Mouse (Mus musculus) forebrain, embryonic 12.5 days (tissue): Measurements from ENCODE around the gene Meis2. TPM values are rescaled to one million over a fixed set of nuclear protein-coding genes. Genes with fewer than 3 reads are reported as not detected.

Source experiments
- ATAC-seq: fragments of 200-750 bp; cut with Nextera tagmentation; 2 replicates; pipeline ENCODE4 v1.8.0; 2017; ENCODE audit warnings: moderate TSS enrichment; ENCODE audit not compliant: low FRiP score
- H3K27ac ChIP-seq: fragments of 300-500 bp; sonication (generic); 2 replicates; pipeline ENCODE4 v1.5.1; 2016; ENCODE audit warnings: mild to moderate bottlenecking
- H3K27me3 ChIP-seq: fragments of 300-500 bp; sonication (generic); 2 replicates; pipeline ENCODE4 v1.6.1; 2016; ENCODE audit warnings: mild to moderate bottlenecking
- H3K36me3 ChIP-seq: fragments of 300-500 bp; sonication (generic); replicated peaks from 2 replicates; pipeline ENCODE4 v1.6.1; 2016; ENCODE audit warnings: mild to moderate bottlenecking
- H3K4me1 ChIP-seq: fragments of 300-500 bp; sonication (generic); 2 replicates; pipeline ENCODE4 v1.6.1; 2016
- H3K4me2 ChIP-seq: fragments of 300-500 bp; sonication (generic); 2 replicates; pipeline ENCODE4 v1.6.1; 2016; ENCODE audit warnings: mild to moderate bottlenecking, moderate library complexity
- H3K4me3 ChIP-seq: fragments of 300-500 bp; sonication (generic); replicated peaks from 2 replicates; pipeline ENCODE4 v1.5.1; 2016; ENCODE audit warnings: mild to moderate bottlenecking
- H3K9ac ChIP-seq: fragments of 300-500 bp; sonication (generic); 2 replicates; pipeline ENCODE4 v1.6.1; 2016; ENCODE audit warnings: mild to moderate bottlenecking
- H3K9me3 ChIP-seq: fragments of 300-500 bp; sonication (generic); 2 replicates; pipeline ENCODE4 v1.6.1; 2016
- WGBS: fragments of 180-500 bp; shearing (Covaris S2); methylation state at CpG from one replicate; pipeline ENCODE4 v1.1.7; 2016; 5-methylcytosine and 5-hydroxymethylcytosine counted together
- polyA plus RNA-seq: library from polyadenylated mRNA; unstranded; fragments of >200 nt; fragmentation: Nextera tagmentation; extraction: Ambion mirVana; gene quantifications from 2 replicates; pipeline ENCODE4 v1.2.1, GENCODE M21; 2016

The Meis2 gene
- polyA plus RNA-seq, 1 experiment from 2014 or later = 104 TPM

- 59% methylated on average over 9 of the region's 9 CpGs for WGBS
- H3K27ac ChIP-seq = 0 out of 2 replicates have a peak overlapping the region, but pooled peaks have one; percentile 21
- H3K36me3 ChIP-seq = peaks cover 13% of the 10 kb centered on the region; the same call in 1 of the 2 replicates
- H3K9ac ChIP-seq = peak overlapping the region; percentile 97
- peak overlapping the region; percentile 77 for H3K4me3 ChIP-seq
- ATAC-seq = no peak
- H3K4me2 ChIP-seq = peak overlapping the region; percentile 69
- peaks cover 79% of the 10 kb centered on the region for H3K4me1 ChIP-seq
- no peaks in the 10 kb centered on the region for H3K9me3 ChIP-seq
- H3K27me3 ChIP-seq = peaks cover 14% of the 10 kb centered on the region
Measured at GRCm38 (mm10) chr2:116058511-116058910, 7.1 kb downstream of the Meis2 start.

- no peaks in the 10 kb centered on the region for H3K9me3 ChIP-seq
- peaks cover 13% of the 10 kb centered on the region; the same call in 1 of the 2 replicates for H3K36me3 ChIP-seq
- peak overlapping the region; percentile 69 for H3K4me2 ChIP-seq
- H3K9ac ChIP-seq = peak overlapping the region; percentile 97; the same call in 1 of the 2 replicates
- peak overlapping the region; percentile 77 for H3K4me3 ChIP-seq
- no peak for ATAC-seq
- 0 out of 2 replicates have a peak overlapping the region, but pooled peaks have one; percentile 50 for H3K27ac ChIP-seq
- 71% methylated on average over 7 of the region's 7 CpGs for WGBS
- H3K4me1 ChIP-seq = peaks cover 78% of the 10 kb centered on the region
- H3K27me3 ChIP-seq = peaks cover 14% of the 10 kb centered on the region
Measured at GRCm38 (mm10) chr2:116056826-116057225, 8.8 kb downstream of the Meis2 start.

- peak overlapping the region; percentile 36; the same call in 1 of the 2 replicates for H3K9ac ChIP-seq
- H3K4me2 ChIP-seq = peak overlapping the region; percentile 69
- peak overlapping the region; percentile 77 for H3K4me3 ChIP-seq
- no peak; the same call in 1 of the 2 replicates for ATAC-seq
- no peaks in the 10 kb centered on the region for H3K9me3 ChIP-seq
- 41% methylated on average over 13 of the region's 13 CpGs for WGBS
- peaks cover 73% of the 10 kb centered on the region for H3K4me1 ChIP-seq
- 0 out of 2 replicates have a peak overlapping the region, but pooled peaks have one; percentile 36 for H3K27ac ChIP-seq
- H3K27me3 ChIP-seq = peaks cover 14% of the 10 kb centered on the region
- peaks cover 10% of the 10 kb centered on the region; the same call in 1 of the 2 replicates for H3K36me3 ChIP-seq
Measured at GRCm38 (mm10) chr2:116055686-116056620, 9.7 kb downstream of the Meis2 start.

GRCm38 (mm10) chr2:116053931-116054330 is 11.7 kb downstream of the Meis2 start:
- no peaks in the 10 kb centered on the region for H3K9me3 ChIP-seq
- peak overlapping the region; percentile 27 for H3K4me2 ChIP-seq
- ATAC-seq = no peak
- peaks cover 6% of the 10 kb centered on the region for H3K36me3 ChIP-seq
- H3K4me3 ChIP-seq = peak overlapping the region; percentile 4; the same call in 1 of the 2 replicates
- H3K27ac ChIP-seq = no peak overlapping the region
- H3K4me1 ChIP-seq = peaks cover 53% of the 10 kb centered on the region
- 64% methylated on average over 5 of the region's 5 CpGs for WGBS
- no peak overlapping the region for H3K9ac ChIP-seq
- H3K27me3 ChIP-seq = peaks cover 9% of the 10 kb centered on the region

DNA sequence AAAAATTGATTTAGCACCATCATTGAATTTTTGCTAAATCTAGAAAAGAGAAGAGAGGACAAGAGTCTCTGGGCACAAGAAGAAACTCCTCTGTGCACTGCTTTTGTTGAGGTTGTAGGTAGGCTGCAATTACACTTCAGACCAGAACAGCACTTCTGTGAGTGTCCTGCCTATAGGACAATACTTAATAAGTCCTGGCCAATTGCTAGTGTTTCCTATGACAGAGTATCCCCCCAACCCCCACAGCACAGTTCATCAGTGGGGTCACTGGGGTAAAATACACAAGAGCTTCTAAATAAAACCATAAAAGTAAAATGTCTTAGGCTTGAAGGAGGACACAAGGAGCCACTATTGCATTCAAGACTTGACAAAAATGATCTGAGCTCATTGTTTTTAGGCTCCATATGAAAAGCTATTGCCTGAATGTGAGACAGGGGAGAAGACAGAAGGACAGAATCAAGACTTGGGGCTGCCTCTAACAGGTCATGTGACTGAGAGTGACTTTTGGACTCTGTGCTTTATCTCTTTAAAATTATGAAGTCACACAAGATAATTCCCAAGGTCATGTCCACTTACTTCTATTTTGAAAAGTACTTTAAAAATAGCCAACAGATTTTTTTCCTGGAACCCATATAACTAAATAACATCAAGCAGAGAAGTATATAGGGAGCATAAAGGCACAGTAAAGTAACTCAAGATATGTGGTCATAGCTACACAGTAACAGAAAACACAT is 12.8 kb downstream of the Meis2 start:
- peaks cover 44% of the 10 kb centered on the region for H3K4me1 ChIP-seq
- H3K27ac ChIP-seq = no peak overlapping the region
- H3K36me3 ChIP-seq = peaks cover 8% of the 10 kb centered on the region
- peaks cover 4% of the 10 kb centered on the region; the same call in 1 of the 2 replicates for H3K27me3 ChIP-seq
- H3K9me3 ChIP-seq = no peaks in the 10 kb centered on the region
- peak overlapping the region; percentile 30 for H3K4me2 ChIP-seq
- H3K4me3 ChIP-seq = no peak overlapping the region
- no peak overlapping the region for H3K9ac ChIP-seq
- ATAC-seq = no peak

DNA sequence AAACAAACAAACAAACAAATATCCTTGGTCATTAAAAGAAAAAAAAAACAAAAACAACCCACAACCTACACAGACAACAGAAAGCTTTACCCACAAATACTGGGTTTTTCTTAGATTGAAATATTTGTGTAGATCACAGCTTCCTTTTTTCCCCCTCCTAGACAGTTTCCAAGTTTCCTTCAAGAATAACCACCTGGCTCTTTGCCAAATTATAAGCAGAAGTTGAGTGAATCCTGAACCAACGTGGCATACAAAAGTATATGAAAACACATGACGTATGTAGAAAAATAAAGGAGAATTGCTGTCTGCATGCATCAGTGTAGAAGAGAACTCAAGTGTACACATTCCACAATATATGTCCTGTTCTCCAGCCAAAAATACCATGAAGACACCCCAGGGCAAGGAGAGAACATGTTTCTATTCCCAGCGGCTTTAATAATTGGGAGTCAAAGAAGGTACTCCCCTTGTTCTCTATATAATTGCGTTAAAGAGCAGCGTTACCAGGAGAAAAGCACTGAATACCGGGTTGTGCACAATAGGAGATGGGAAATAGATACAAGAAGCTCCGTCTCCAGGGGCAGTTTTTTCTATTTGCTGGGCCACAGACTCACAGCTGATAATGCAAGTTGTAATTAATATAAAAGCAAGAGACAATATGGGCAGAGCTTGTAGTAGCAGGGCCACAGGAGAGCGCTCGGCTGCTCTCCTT is 13.6 kb downstream of the Meis2 start:
- Histone ChIP-seq H3K4me2 (peak overlapping the region; percentile 30), H3K27me3 (no peaks in the 10 kb centered on the region), H3K9me3 (no peaks in the 10 kb centered on the region), H3K36me3 (peaks cover 16% of the 10 kb centered on the region), H3K4me3 (no peak overlapping the region), H3K4me1 (peaks cover 43% of the 10 kb centered on the region), H3K9ac (no peak overlapping the region), H3K27ac (no peak overlapping the region)
- WGBS = 34% methylated on average over 9 of the region's 9 CpGs
- no peak for ATAC-seq

DNA sequence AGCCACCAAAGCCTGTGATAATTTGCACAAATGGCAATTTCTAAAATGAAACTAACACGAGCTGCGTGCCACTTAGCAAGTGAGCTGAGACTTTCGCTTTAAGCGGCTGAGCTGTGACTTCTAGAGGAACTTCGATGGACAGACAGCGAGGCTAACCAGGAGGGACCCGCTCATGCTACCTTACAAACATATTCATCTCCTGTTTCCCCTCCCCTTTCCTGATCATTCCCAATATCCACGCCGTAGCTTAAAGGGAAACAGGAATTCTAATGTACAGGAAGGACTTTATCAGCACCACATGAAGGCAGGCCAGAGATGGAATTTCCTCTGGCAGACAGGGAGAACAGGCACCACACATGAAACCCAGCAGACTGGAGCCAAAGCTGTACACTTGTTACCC is 15.9 kb downstream of the Meis2 start:
- no peak overlapping the region for H3K4me2 ChIP-seq
- H3K4me1 ChIP-seq = peaks cover 37% of the 10 kb centered on the region
- ATAC-seq = no peak
- H3K27ac ChIP-seq = no peak overlapping the region
- H3K27me3 ChIP-seq = no peaks in the 10 kb centered on the region
- 94% methylated on average over 9 of the region's 9 CpGs for WGBS
- H3K36me3 ChIP-seq = peaks cover 19% of the 10 kb centered on the region
- H3K4me3 ChIP-seq = no peak overlapping the region
- H3K9ac ChIP-seq = no peak overlapping the region
- no peaks in the 10 kb centered on the region for H3K9me3 ChIP-seq

DNA sequence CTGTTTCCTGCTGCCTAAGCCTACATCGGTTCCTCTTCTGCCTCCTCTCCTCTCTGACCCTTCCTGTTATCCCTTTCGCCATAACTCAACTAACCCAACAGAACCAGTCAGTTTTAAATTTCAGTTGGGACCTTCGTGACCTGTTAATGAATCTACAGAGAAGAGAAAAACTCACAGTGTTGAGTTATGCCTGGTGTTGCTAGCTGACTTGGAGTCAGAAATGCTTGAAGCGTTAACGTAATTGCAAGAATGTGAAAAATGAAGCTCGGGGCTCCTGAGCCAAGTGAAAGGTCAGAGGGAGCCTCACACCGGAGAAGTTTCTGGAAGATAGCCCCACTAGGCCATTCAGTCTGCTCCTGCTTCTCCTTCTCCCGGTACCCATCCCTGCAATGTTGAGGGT is 18.3 kb downstream of the Meis2 start:
- peaks cover 19% of the 10 kb centered on the region for H3K36me3 ChIP-seq
- ATAC-seq = no peak
- peaks cover 35% of the 10 kb centered on the region for H3K4me1 ChIP-seq
- H3K4me2 ChIP-seq = no peak overlapping the region
- no peaks in the 10 kb centered on the region for H3K9me3 ChIP-seq
- no peak overlapping the region for H3K27ac ChIP-seq
- WGBS = 74% methylated on average over 8 of the region's 8 CpGs
- no peak overlapping the region for H3K4me3 ChIP-seq
- H3K9ac ChIP-seq = no peak overlapping the region
- H3K27me3 ChIP-seq = no peaks in the 10 kb centered on the region

DNA sequence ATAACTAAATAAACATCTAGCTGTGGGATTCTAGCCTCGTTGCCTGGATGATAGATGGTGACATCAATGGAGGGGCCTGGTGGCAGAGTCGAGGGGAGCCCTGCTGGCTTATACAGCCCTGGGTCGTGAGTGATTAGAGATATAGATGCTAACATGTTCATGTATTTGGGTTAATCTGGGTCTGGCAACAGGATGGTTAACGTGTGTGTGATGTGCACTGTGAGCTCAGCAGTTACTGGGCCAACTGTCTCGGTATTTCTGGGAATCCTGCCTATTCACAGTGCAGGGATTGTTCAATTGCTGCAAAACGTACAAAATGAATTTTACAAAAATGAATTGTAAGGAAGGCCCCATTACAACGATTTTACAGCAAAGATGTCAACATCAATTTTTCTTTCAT is 20.6 kb downstream of the Meis2 start:
- ATAC-seq = no peak
- no peak overlapping the region for H3K27ac ChIP-seq
- WGBS = 57% methylated on average over 7 of the region's 7 CpGs
- H3K36me3 ChIP-seq = peaks cover 24% of the 10 kb centered on the region
- peaks cover 41% of the 10 kb centered on the region for H3K4me1 ChIP-seq
- no peaks in the 10 kb centered on the region for H3K9me3 ChIP-seq
- H3K4me2 ChIP-seq = no peak overlapping the region
- no peak overlapping the region for H3K4me3 ChIP-seq
- no peaks in the 10 kb centered on the region for H3K27me3 ChIP-seq
- H3K9ac ChIP-seq = no peak overlapping the region

DNA sequence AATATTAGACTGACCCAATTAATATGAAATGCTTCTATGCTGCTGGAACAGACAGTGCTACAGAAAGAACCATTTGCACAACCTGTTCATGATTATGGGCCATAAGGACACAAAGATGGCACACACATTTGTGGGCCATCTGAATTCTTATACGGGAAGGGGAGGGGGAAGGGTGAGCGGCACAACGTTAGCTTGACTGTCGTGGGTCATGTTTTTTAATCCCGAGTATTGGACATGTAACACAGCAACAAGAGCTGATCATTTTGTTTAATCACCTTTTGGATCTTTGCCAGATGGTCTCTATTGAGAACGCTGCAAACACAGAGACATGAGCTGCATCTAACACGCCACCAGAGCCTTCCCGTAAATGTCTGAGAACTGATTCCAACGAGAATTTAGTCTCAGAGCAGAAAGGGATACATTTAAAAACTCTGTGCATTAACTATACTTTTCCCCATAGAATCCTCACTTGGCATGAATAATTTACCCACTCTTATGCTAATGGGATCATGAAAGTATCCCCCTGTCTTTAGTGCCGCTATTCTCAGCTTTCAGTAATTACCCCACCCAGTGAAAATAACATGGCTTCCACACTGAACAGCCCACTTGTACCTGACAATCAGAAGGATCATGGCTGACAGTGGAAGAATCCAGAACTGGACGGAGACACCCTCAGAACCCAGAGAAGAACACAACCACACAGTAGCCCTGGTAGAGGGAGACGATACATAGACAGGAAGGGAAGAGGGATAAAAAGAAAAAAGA is 22.5 kb downstream of the Meis2 start:
- no peak overlapping the region for H3K9ac ChIP-seq
- H3K4me3 ChIP-seq = no peak overlapping the region
- peaks cover 41% of the 10 kb centered on the region for H3K4me1 ChIP-seq
- WGBS = 26% methylated on average over 12 of the region's 12 CpGs
- peak overlapping the region; percentile 59; the same call in 1 of the 2 replicates for H3K27ac ChIP-seq
- no peaks in the 10 kb centered on the region for H3K27me3 ChIP-seq
- H3K36me3 ChIP-seq = peaks cover 28% of the 10 kb centered on the region
- peak; percentile 62 for ATAC-seq
- no peaks in the 10 kb centered on the region for H3K9me3 ChIP-seq
- H3K4me2 ChIP-seq = peak overlapping the region; percentile 35

DNA sequence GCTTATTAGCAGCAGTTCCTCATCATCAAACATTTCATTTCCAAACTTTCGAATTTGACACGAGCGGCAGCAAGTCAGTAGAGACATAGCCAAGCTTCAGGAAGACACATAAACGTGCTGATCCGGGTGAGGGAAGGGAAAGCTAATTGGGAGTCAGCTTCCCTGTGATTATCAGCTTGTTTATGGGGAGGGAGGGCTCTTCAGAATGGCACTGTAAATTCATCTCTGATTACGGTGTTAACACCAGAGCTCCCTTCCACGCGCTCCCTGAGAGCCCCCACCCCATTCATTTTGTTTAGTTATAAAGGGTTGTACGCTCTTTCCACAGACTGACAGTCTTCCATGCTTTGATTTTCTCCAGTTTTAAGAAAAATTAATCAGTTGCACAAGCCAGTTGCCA is 23.2 kb downstream of the Meis2 start:
- Histone ChIP-seq H3K4me3 (no peak overlapping the region), H3K27ac (0 out of 2 replicates have a peak overlapping the region, but pooled peaks have one; percentile 59), H3K9me3 (no peaks in the 10 kb centered on the region), H3K36me3 (peaks cover 24% of the 10 kb centered on the region), H3K4me1 (peaks cover 38% of the 10 kb centered on the region), H3K27me3 (no peaks in the 10 kb centered on the region), H3K9ac (no peak overlapping the region), H3K4me2 (peak overlapping the region; percentile 35)
- ATAC-seq = peak; percentile 55
- 46% methylated on average over 9 of the region's 9 CpGs for WGBS
